Mouse (Mus musculus) limb, embryonic 14.5 days (tissue): ENCODE measurements around the gene Zcchc7. TPM values are rescaled to one million over a fixed set of nuclear protein-coding genes. Genes with fewer than 3 reads are reported as not detected.

Experiments
- ATAC-seq: fragments of 200-750 bp; cut with Nextera tagmentation; 2 replicates; pipeline ENCODE4 v1.8.0; 2017; ENCODE audit warnings: low read depth, moderate number of reproducible peaks, moderate TSS enrichment; ENCODE audit not compliant: low FRiP score
- DNase-seq: peaks from one replicate; pipeline ENCODE4 v3.0.0-alpha.2; 2015; ENCODE audit warnings: low spot score
- H3K27ac ChIP-seq: fragments of 300-500 bp; sonication (generic); replicated peaks from 2 replicates; pipeline ENCODE4 v1.5.1; 2014; ENCODE audit warnings: low read depth, mild to moderate bottlenecking, low read length, moderate library complexity, mixed read lengths
- H3K27me3 ChIP-seq: fragments of 300-500 bp; sonication (generic); 2 replicates; pipeline ENCODE4 v1.6.1; 2014; ENCODE audit warnings: low read length, mixed read lengths; ENCODE audit not compliant: control insufficient read depth, insufficient read depth
- H3K36me3 ChIP-seq: fragments of 300-500 bp; sonication (generic); 2 replicates; pipeline ENCODE4 v1.6.1; 2014; ENCODE audit warnings: mild to moderate bottlenecking, low read length, moderate library complexity, mixed read lengths; ENCODE audit not compliant: control insufficient read depth, insufficient read depth
- H3K4me1 ChIP-seq: fragments of 300-500 bp; sonication (generic); 2 replicates; pipeline ENCODE4 v1.6.1; 2014; ENCODE audit warnings: antibody characterized with exemption, low read length, mixed read lengths; ENCODE audit not compliant: control insufficient read depth, insufficient read depth
- H3K4me2 ChIP-seq: fragments of 300-500 bp; sonication (generic); replicated peaks from 2 replicates; pipeline ENCODE4 v1.6.1; 2014; ENCODE audit warnings: low read depth, mild to moderate bottlenecking, low read length, moderate library complexity; ENCODE audit not compliant: severe bottlenecking
- H3K4me3 ChIP-seq: fragments of 300-500 bp; sonication (generic); replicated peaks from 2 replicates; pipeline ENCODE4 v1.5.1; 2014; ENCODE audit warnings: low read length
- H3K9ac ChIP-seq: fragments of 300-500 bp; sonication (generic); 2 replicates; pipeline ENCODE4 v1.6.1; 2014; ENCODE audit warnings: mild to moderate bottlenecking, low read depth, low read length, moderate library complexity; ENCODE audit not compliant: severe bottlenecking
- H3K9me3 ChIP-seq: fragments of 300-500 bp; sonication (generic); 2 replicates; pipeline ENCODE4 v1.6.1; 2016; ENCODE audit warnings: low read length; ENCODE audit not compliant: control insufficient read depth
- POLR2A ChIP-seq: fragments of 200-500 bp; IDR thresholded peaks from 2 replicates; pipeline ENCODE4 v1.8.0; 2012; ENCODE audit warnings: inconsistent platforms, mild to moderate bottlenecking, moderate library complexity, borderline replicate concordance; ENCODE audit not compliant: insufficient read depth, insufficient read length; ENCODE audit errors: extremely low read depth
- WGBS: fragments of 180-500 bp; shearing (Covaris S2); extraction: QIAGEN DNeasy Blood & Tissue Kit; methylation state at CpG from one replicate; pipeline ENCODE4 v1.1.7; 2014; 5-methylcytosine and 5-hydroxymethylcytosine counted together
- polyA plus RNA-seq, 2 experiments: library from polyadenylated mRNA; depleted of rRNA in 1 of 2; stranded (reverse) in 1 of 2; unstranded in 1 of 2; fragments of >200 nt; fragmentation: Nextera tagmentation in 1 of 2; extraction: Ambion mirVana in 1 of 2; gene quantifications; 2 replicates each; pipeline versions ENCODE4 v1.2.1 to v1.2.3; 2012 to 2014

The Zcchc7 gene
- polyA plus RNA-seq (2012; rRNA removed), result 32.5 and 39.2 TPM in 2 replicates
- 35.2 and 36.7 TPM in 2 replicates for polyA plus RNA-seq (2014; fragmentation: Nextera tagmentation; extraction: Ambion mirVana)

DNA sequence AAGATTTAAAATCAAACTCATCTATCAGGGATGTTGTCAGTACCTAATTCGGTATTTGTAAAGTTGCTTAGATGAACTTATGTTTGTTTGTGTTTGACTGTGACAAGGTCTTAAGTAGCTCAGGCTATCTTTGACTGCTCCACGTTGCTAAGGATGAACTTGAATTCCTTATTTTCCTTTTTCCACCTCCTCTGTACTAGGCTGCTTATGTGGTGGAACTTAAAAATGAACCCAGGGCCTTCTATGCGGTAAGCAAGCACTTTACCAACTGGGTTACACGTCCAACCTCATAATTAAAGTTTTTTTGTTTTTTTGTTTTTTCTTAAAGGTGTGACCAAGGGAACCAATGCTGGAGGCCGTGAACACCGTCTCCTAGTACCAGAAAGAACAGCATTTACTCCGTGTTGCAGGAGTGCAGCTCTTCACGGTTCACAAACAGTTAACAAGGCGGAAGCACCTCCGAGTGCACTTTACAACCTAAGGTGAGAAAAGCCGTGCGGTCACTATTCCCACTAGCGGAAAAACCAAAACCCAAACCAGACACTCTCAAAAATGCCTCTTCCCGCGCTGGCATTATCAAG, at the start of gene Zcchc7:
Gene Zcchc7, plus strand, starts transcription at position 325 of the 581 bp plus-strand sequence.
- Histone ChIP-seq H3K27ac (peak within 1 kb of the TSS; percentile 85), H3K36me3 (no peaks in the 10 kb centered on the region), H3K9me3 (no peaks in the 10 kb centered on the region), H3K9ac (peak within 1 kb of the TSS; percentile 91), H3K27me3 (no peaks in the 10 kb centered on the region), H3K4me3 (peak within 1 kb of the TSS; percentile 93), H3K4me1 (peaks cover 8% of the 10 kb centered on the region), H3K4me2 (peak within 1 kb of the TSS; percentile 64)
- no peak for TF ChIP-seq POLR2A
- DNase-seq (no peak), ATAC-seq (peak; percentile 51)
- 5% methylated on average over 15 of the region's 15 CpGs for WGBS

GRCm38 (mm10) chr4:44705967-44706366, 49.7 kb upstream of the Zcchc7 start:
- no peak overlapping the region for H3K4me2 ChIP-seq
- ATAC-seq (no peak), DNase-seq (no peak)
- no peaks in the 10 kb centered on the region for H3K9me3 ChIP-seq
- no peak overlapping the region for H3K4me3 ChIP-seq
- no peak for TF ChIP-seq POLR2A
- no peak overlapping the region for H3K27ac ChIP-seq
- 7% methylated on average over 7 of the region's 7 CpGs for WGBS
- peaks cover 100% of the 10 kb centered on the region for H3K27me3 ChIP-seq
- H3K9ac ChIP-seq, result no peak overlapping the region
- H3K4me1 ChIP-seq, result peaks cover 5% of the 10 kb centered on the region
- H3K36me3 ChIP-seq, result no peaks in the 10 kb centered on the region

- Histone ChIP-seq H3K4me1 (peaks cover 5% of the 10 kb centered on the region), H3K9ac (no peak overlapping the region), H3K27me3 (peaks cover 100% of the 10 kb centered on the region), H3K4me3 (no peak overlapping the region), H3K36me3 (no peaks in the 10 kb centered on the region), H3K4me2 (no peak overlapping the region), H3K9me3 (no peaks in the 10 kb centered on the region), H3K27ac (no peak overlapping the region)
- ATAC-seq, result no peak
- WGBS, result 20% methylated on average over 1 of the region's 1 CpGs
- no peak for DNase-seq
- no peak for TF ChIP-seq POLR2A
Measured at GRCm38 (mm10) chr4:44706865-44707264, 48.8 kb upstream of the Zcchc7 start.

GRCm38 (mm10) chr4:44708311-44708710, 47.4 kb upstream of the Zcchc7 start:
- H3K4me2 ChIP-seq, result no peak overlapping the region
- 43% methylated on average over 8 of the region's 8 CpGs for WGBS

DNA sequence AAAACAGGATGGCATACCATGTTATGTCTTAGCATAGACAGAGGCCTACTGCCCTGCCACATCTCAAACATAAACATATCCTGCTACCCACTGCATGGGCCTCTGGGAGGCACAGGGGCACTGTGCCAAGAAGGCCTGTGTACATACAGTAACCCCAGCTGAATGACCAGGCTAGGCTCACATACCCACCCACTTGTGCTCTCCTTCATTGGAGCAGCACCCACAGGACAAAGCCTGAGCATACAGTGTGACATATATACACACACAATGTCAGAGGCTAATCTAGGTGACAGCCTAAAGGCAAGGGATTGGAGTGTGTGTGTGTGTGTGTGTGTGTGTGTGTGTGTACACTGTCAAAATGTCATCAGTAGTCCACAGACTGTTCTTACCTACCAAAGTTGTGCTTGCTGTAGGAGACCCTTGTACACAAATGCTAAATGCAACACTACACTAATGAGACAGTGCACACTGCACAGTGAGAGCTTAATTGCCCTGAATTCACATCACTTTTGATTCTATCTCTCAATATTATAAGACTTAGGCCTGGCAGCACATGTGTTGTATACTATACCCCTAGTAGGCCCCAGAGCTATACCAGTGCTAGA, 46.5 kb upstream of the Zcchc7 start:
- Histone ChIP-seq H3K27ac (no peak overlapping the region), H3K9ac (no peak overlapping the region), H3K9me3 (no peaks in the 10 kb centered on the region), H3K4me1 (peaks cover 6% of the 10 kb centered on the region; the same call in 1 of the 2 replicates), H3K4me2 (no peak overlapping the region), H3K36me3 (no peaks in the 10 kb centered on the region), H3K4me3 (no peak overlapping the region), H3K27me3 (peaks cover 99% of the 10 kb centered on the region)
- no peak for TF ChIP-seq POLR2A
- no peak for ATAC-seq
- no peak for DNase-seq

More at GRCm38 (mm10) chr4:44708311-44708710, 47.4 kb upstream of the Zcchc7 start:
- Histone ChIP-seq H3K9me3 (no peaks in the 10 kb centered on the region), H3K9ac (no peak overlapping the region), H3K36me3 (no peaks in the 10 kb centered on the region), H3K4me1 (peaks cover 10% of the 10 kb centered on the region), H3K27me3 (peaks cover 99% of the 10 kb centered on the region), H3K4me3 (no peak overlapping the region), H3K27ac (no peak overlapping the region)
- no peak for ATAC-seq
- no peak for DNase-seq
- TF ChIP-seq POLR2A, result no peak
